ENCODE assay signal across 15 mouse cellular contexts in the genomic region with DNA sequence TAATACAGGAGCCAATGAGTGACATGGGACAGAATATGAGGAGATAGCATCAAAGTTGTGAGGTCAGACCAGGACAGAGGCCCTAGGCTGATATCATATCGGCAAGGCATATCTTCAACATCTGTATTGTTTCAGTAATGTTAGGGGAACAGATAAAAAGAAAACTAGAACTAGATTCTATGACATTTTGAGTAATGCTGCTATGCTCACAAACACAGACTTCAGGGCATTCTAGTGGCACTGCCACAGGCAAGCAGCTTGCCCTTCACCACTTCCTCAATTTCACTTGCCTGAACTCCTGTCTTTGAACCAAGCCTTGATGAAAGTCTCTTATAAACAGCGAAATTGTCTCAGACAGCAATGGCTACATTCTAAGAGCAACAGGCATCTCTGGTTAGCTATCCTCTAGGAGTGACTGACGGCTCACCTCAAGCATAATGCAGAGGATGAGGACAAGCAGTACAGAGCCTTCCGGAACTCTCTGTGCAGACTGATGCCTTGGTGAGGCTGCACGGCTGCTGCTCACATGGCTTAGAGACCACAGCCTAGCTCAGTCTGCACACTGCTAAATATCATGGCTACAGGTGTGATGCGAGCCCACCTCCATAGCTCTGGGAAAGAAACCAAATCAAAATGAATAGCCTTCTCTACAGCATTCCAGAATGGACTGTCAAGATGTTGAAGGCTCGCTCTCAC. TPM values are rescaled to one million over a fixed set of nuclear protein-coding genes. Genes with fewer than 3 reads are reported as not detected.
A peak's percentile ranks its signal among the peaks of the same experiment; 100 is the strongest.
DNase-seq lines count a peak whose midpoint lies in the region; ATAC-seq lines count a peak whose summit lies in the region.
"Had no signal": no experiment of that assay in that cellular context is flagged by ENCODE, and none has a peak within 500 bp of the region (broad histone marks: within the 10 kb centered on the region; RNA-seq: fewer than 3 reads in every experiment).

No protein-coding gene starts in this region.

- no peaks in the 10 kb centered on the region for H3K27me3 ChIP-seq in midbrain, embryonic 11.5 days (ENCODE audit: control insufficient read depth, insufficient read depth, low read length)
- H3K27me3 ChIP-seq in midbrain, embryonic 15.5 days (replicated peaks) = no peaks in the 10 kb centered on the region
- H3K27me3 ChIP-seq in liver, embryonic 15.5 days = no peaks in the 10 kb centered on the region
- H3K27me3 ChIP-seq in splenic B cell, adult 2 months (ENCODE audit: control insufficient read depth, insufficient read depth, low read length, poor library complexity, severe bottlenecking) = no peaks in the 10 kb centered on the region
- no peaks in the 10 kb centered on the region for H3K27me3 ChIP-seq in forebrain, embryonic 14.5 days (replicated peaks; ENCODE audit: control insufficient read depth, insufficient read depth, low read length)

- 91% methylated on average over 7 of the region's 7 CpGs for WGBS in midbrain, embryonic 11.5 days
- whole genome bisulfite sequencing in midbrain, embryonic 15.5 days = 90% methylated on average over 7 of the region's 7 CpGs
- 49% methylated on average over 7 of the region's 7 CpGs for WGBS in liver, embryonic 15.5 days (ENCODE audit: insufficient replicate concordance)
- WGBS in forebrain, embryonic 14.5 days = 92% methylated on average over 7 of the region's 7 CpGs

- no peak overlapping the region for H3K4me3 ChIP-seq in midbrain, embryonic 11.5 days (ENCODE audit: low read depth, low read length)
- H3K4me3 ChIP-seq in midbrain, embryonic 15.5 days = no peak overlapping the region
- H3K4me3 ChIP-seq in brown adipose tissue, adult 24 weeks (ENCODE audit: insufficient read depth, low read depth, low read length) = no peak overlapping the region
- H3K4me3 ChIP-seq in liver, embryonic 15.5 days (replicated peaks) = no peak overlapping the region
- no peak overlapping the region for H3K4me3 ChIP-seq in forebrain, embryonic 14.5 days (ENCODE audit: low read depth, low read length)
- H3K4me3 ChIP-seq: forebrain, embryonic 10.5 days; myocyte had no signal

- H3K36me3 ChIP-seq in midbrain, embryonic 11.5 days (ENCODE audit: control insufficient read depth, insufficient read depth, low read length) = no peaks in the 10 kb centered on the region
- no peaks in the 10 kb centered on the region for H3K36me3 ChIP-seq in midbrain, embryonic 15.5 days (replicated peaks)
- no peaks in the 10 kb centered on the region for H3K36me3 ChIP-seq in liver, embryonic 15.5 days (replicated peaks)
- H3K36me3 ChIP-seq in splenic B cell, adult 2 months (ENCODE audit: control insufficient read depth, insufficient read depth, low read length, poor library complexity, severe bottlenecking) = no peaks in the 10 kb centered on the region
- no peaks in the 10 kb centered on the region for H3K36me3 ChIP-seq in forebrain, embryonic 14.5 days (ENCODE audit: control insufficient read depth, insufficient read depth, low read length)
- H3K36me3 ChIP-seq: forebrain, embryonic 10.5 days had no signal

- ATAC-seq in midbrain, embryonic 11.5 days (ENCODE audit: low FRiP score) = no peak
- ATAC-seq in midbrain, embryonic 15.5 days (replicated peaks) = no peak
- ATAC-seq in liver, embryonic 15.5 days (ENCODE audit: insufficient read depth) = peak; percentile 24
- ATAC-seq in forebrain, embryonic 14.5 days = no peak
- ATAC-seq: hindbrain, embryonic 16.5 days had no signal

- H3K4me2 ChIP-seq in midbrain, embryonic 11.5 days = no peak overlapping the region
- no peak overlapping the region for H3K4me2 ChIP-seq in midbrain, embryonic 15.5 days
- H3K4me2 ChIP-seq in liver, embryonic 15.5 days = peak overlapping the region; percentile 66
- H3K4me2 ChIP-seq in forebrain, embryonic 14.5 days (ENCODE audit: low read length) = no peak overlapping the region

- DNase-seq in midbrain, embryonic 11.5 days (ENCODE audit: low spot score, missing footprints) = peak; percentile 33
- DNase-seq in splenic B cell, adult 2 months (ENCODE audit: low read depth, low spot score) = peak; percentile 38
- no peak for DNase-seq in forebrain, embryonic 14.5 days (ENCODE audit: low spot score)
- DNase-seq in layer of hippocampus, postnatal 25 days (ENCODE audit: extremely low spot score in 1 of 2, low spot score in 1 of 2) = no peak
- DNase-seq in cerebellum, adult 9-11 months = no peak
- DNase-seq: cerebellum, adult 9-10 months; heart, adult 18-20 months; kidney, adult 9 months; lung, adult 2 months had no signal

- no peaks in the 10 kb centered on the region for H3K4me1 ChIP-seq in midbrain, embryonic 11.5 days (ENCODE audit: control insufficient read depth, insufficient read depth, low read length)
- no peaks in the 10 kb centered on the region for H3K4me1 ChIP-seq in midbrain, embryonic 15.5 days
- H3K4me1 ChIP-seq in brown adipose tissue, adult 24 weeks (ENCODE audit: control insufficient read depth, insufficient read depth, insufficient read length, low read length) = peaks cover 9% of the 10 kb centered on the region
- H3K4me1 ChIP-seq in liver, embryonic 15.5 days (replicated peaks) = peaks cover 65% of the 10 kb centered on the region
- no peaks in the 10 kb centered on the region for H3K4me1 ChIP-seq in forebrain, embryonic 14.5 days (ENCODE audit: control insufficient read depth, insufficient read depth, low read length)

- H3K9me3 ChIP-seq in midbrain, embryonic 11.5 days (ENCODE audit: control insufficient read depth, low read length) = no peaks in the 10 kb centered on the region
- H3K9me3 ChIP-seq in midbrain, embryonic 15.5 days = no peaks in the 10 kb centered on the region
- no peaks in the 10 kb centered on the region for H3K9me3 ChIP-seq in liver, embryonic 15.5 days (replicated peaks)
- no peaks in the 10 kb centered on the region for H3K9me3 ChIP-seq in forebrain, embryonic 14.5 days (replicated peaks; ENCODE audit: control insufficient read depth, low read length)
- H3K9me3 ChIP-seq: forebrain, embryonic 10.5 days had no signal

- H3K9ac ChIP-seq in midbrain, embryonic 11.5 days (ENCODE audit: low read length) = no peak overlapping the region
- H3K9ac ChIP-seq in midbrain, embryonic 15.5 days = no peak overlapping the region
- H3K9ac ChIP-seq in liver, embryonic 15.5 days = peak overlapping the region; percentile 36; the same call in 1 of the 2 replicates
- no peak overlapping the region for H3K9ac ChIP-seq in forebrain, embryonic 14.5 days (ENCODE audit: low read length)

- H3K27ac ChIP-seq in midbrain, embryonic 11.5 days (ENCODE audit: low read depth, low read length) = no peak overlapping the region
- H3K27ac ChIP-seq in midbrain, embryonic 15.5 days = no peak overlapping the region
- H3K27ac ChIP-seq in brown adipose tissue, adult 24 weeks (replicated peaks; ENCODE audit: low read depth, low read length) = peak overlapping the region; percentile 51
- peak overlapping the region; percentile 91 for H3K27ac ChIP-seq in liver, embryonic 15.5 days (replicated peaks)
- no peak overlapping the region for H3K27ac ChIP-seq in forebrain, embryonic 14.5 days (ENCODE audit: low read depth, low read length)

RNA-seq across cellular contexts. Expression of a gene that starts 8.7 kb away (rescaled TPM):
- 152 and 155 TPM in 2 replicates for polyA plus RNA-seq in midbrain, embryonic 11.5 days (2014; fragmentation: Nextera tagmentation; extraction: Ambion mirVana)
- polyA plus RNA-seq in midbrain, embryonic 15.5 days (2015; fragmentation: Nextera tagmentation; extraction: Ambion mirVana) = 175 and 182 TPM in 2 replicates
- 11.0 and 13.5 TPM in 2 replicates for polyA plus RNA-seq in brown adipose tissue, adult 24 weeks (2012; ENCODE audit: insufficient read depth, insufficient read length, missing spikeins)
- 73.6 and 80.7 TPM in 2 replicates for polyA plus RNA-seq in liver, embryonic 15.5 days (2015; fragmentation: Nextera tagmentation; extraction: Ambion mirVana)
- polyA plus RNA-seq in forebrain, embryonic 14.5 days (2014; fragmentation: Nextera tagmentation; extraction: Ambion mirVana) = 104 and 125 TPM in 2 replicates
- 100 to 1,000 TPM; 181 to 195 TPM for total RNA-seq in layer of hippocampus, postnatal 25 days (2021)

RNA-seq across cellular contexts. Expression of a gene that starts 29.8 kb away (rescaled TPM):
- polyA plus RNA-seq in midbrain, embryonic 11.5 days (2014; fragmentation: Nextera tagmentation; extraction: Ambion mirVana) = 334 and 352 TPM in 2 replicates
- polyA plus RNA-seq in midbrain, embryonic 15.5 days (2015; fragmentation: Nextera tagmentation; extraction: Ambion mirVana) = 324 and 334 TPM in 2 replicates
- 175 and 198 TPM in 2 replicates for polyA plus RNA-seq in brown adipose tissue, adult 24 weeks (2012; ENCODE audit: insufficient read depth, insufficient read length, missing spikeins)
- polyA plus RNA-seq in liver, embryonic 15.5 days (2015; fragmentation: Nextera tagmentation; extraction: Ambion mirVana) = 254 and 296 TPM in 2 replicates
- 380 and 505 TPM in 2 replicates for polyA plus RNA-seq in forebrain, embryonic 14.5 days (2014; fragmentation: Nextera tagmentation; extraction: Ambion mirVana)
- total RNA-seq in layer of hippocampus, postnatal 25 days (2021) = 10 to 100 TPM; 84.3 to 92.4 TPM

RNA-seq across cellular contexts. Expression of a gene that starts 30.0 kb away (rescaled TPM):
- 121 and 128 TPM in 2 replicates for polyA plus RNA-seq in midbrain, embryonic 11.5 days (2014; fragmentation: Nextera tagmentation; extraction: Ambion mirVana)
- polyA plus RNA-seq in midbrain, embryonic 15.5 days (2015; fragmentation: Nextera tagmentation; extraction: Ambion mirVana) = 25.5 and 27.8 TPM in 2 replicates
- polyA plus RNA-seq in brown adipose tissue, adult 24 weeks (2012; ENCODE audit: insufficient read depth, insufficient read length, missing spikeins) = 1.4 and 2.1 TPM in 2 replicates
- polyA plus RNA-seq in liver, embryonic 15.5 days (2015; fragmentation: Nextera tagmentation; extraction: Ambion mirVana) = 136 and 142 TPM in 2 replicates
- 53.4 and 63.9 TPM in 2 replicates for polyA plus RNA-seq in forebrain, embryonic 14.5 days (2014; fragmentation: Nextera tagmentation; extraction: Ambion mirVana)
- 1 to 10 TPM; 9.1 to 9.4 TPM for total RNA-seq in layer of hippocampus, postnatal 25 days (2021)

Comparison
In these comparisons a context has a peak if more than half of its experiments do, and no peak if none do; other contexts are left out.
1. DNase-seq: peak in midbrain, embryonic 11.5 days (single experiment) and splenic B cell, adult 2 months (single experiment); none in forebrain, embryonic 14.5 days (single experiment), layer of hippocampus, postnatal 25 days (0 of 2) and cerebellum, adult 9-11 months (single experiment).
2. H3K27ac ChIP-seq: peak in brown adipose tissue, adult 24 weeks (single experiment) and liver, embryonic 15.5 days (single experiment); none in midbrain, embryonic 11.5 days (single experiment), midbrain, embryonic 15.5 days (single experiment) and forebrain, embryonic 14.5 days (single experiment).